Mouse (Mus musculus) T-cell, adult 2 months (primary cell): ENCODE measurements at regions not wholly inside any gene's neighbourhood (a gene's known extent, or its start where the extent isn't known, plus 50 kb on each side); places are given as distances from the start of the nearest gene placed in this dataset.

Source experiments
- DNase-seq: peaks from one replicate; pipeline ENCODE4 v3.0.0; 2022; ENCODE audit warnings: low spot score

GRCm38 (mm10) chr11:64579826-64580225, 143.4 kb upstream of the F930015N05Rik start:
- no peak for DNase-seq

- DNase-seq: no peak
Observed at GRCm38 (mm10) chr11:64586056-64586455, 149.6 kb upstream of the F930015N05Rik start.

GRCm38 (mm10) chr11:64587034-64587710, 150.7 kb upstream of the F930015N05Rik start:
- no peak for DNase-seq

- no peak for DNase-seq
Observed at GRCm38 (mm10) chr11:64587751-64588600, 151.5 kb upstream of the F930015N05Rik start.

GRCm38 (mm10) chr11:64588601-64588989, 152.1 kb upstream of the F930015N05Rik start:
- no peak for DNase-seq

- no peak for DNase-seq
Observed at GRCm38 (mm10) chr11:64589026-64589425, 152.6 kb upstream of the F930015N05Rik start.

- no peak for DNase-seq
Observed at GRCm38 (mm10) chr11:64590091-64590490, 153.6 kb upstream of the F930015N05Rik start.

- no peak for DNase-seq
Observed at GRCm38 (mm10) chr11:64592253-64592652, 155.8 kb upstream of the F930015N05Rik start.

GRCm38 (mm10) chr11:64597305-64597704, 160.9 kb upstream of the F930015N05Rik start:
- no peak for DNase-seq

GRCm38 (mm10) chr11:64599178-64599577, 162.7 kb upstream of the F930015N05Rik start:
- no peak for DNase-seq

- no peak for DNase-seq
Observed at GRCm38 (mm10) chr11:64600201-64601102, 164.0 kb upstream of the F930015N05Rik start.

- no peak for DNase-seq
Observed at GRCm38 (mm10) chr11:64609043-64609442, 172.6 kb upstream of the F930015N05Rik start.

- DNase-seq: no peak
Observed at GRCm38 (mm10) chr11:64610724-64611123, 174.3 kb upstream of the F930015N05Rik start.

GRCm38 (mm10) chr11:64615140-64615539, 178.7 kb upstream of the F930015N05Rik start:
- no peak for DNase-seq

GRCm38 (mm10) chr11:64618631-64619385, 182.4 kb upstream of the F930015N05Rik start:
- DNase-seq: no peak

- DNase-seq: no peak
Observed at GRCm38 (mm10) chr11:64627180-64627579, 190.7 kb upstream of the F930015N05Rik start.

GRCm38 (mm10) chr11:64640947-64641346, 204.5 kb upstream of the F930015N05Rik start:
- no peak for DNase-seq

- DNase-seq: no peak
Observed at GRCm38 (mm10) chr11:64643171-64643570, 206.7 kb upstream of the F930015N05Rik start.

GRCm38 (mm10) chr11:64647938-64648337, 211.5 kb upstream of the F930015N05Rik start:
- no peak for DNase-seq

GRCm38 (mm10) chr11:64650571-64651282, 214.3 kb upstream of the F930015N05Rik start:
- no peak for DNase-seq

GRCm38 (mm10) chr11:64652811-64653210, 216.4 kb upstream of the F930015N05Rik start:
- DNase-seq: no peak
